Mouse (Mus musculus): ENCODE data around the gene Sppl2c.

- TF ChIP-seq ETS1 (IDR thresholded peaks at IDR 0.05; ENCODE audit: low read depth, low read length) (no peak), CTCF (IDR thresholded peaks at IDR 0.05 in 2 of 3, conservative IDR thresholded peaks at IDR 0.05 in 1 of 3; ENCODE audit: control insufficient read depth in 1 of 3, insufficient read depth in 1 of 3, low read depth in 2 of 3, low read length in 3 of 3, poor library complexity in 1 of 3, severe bottlenecking in 1 of 3) (no peak), NELFE (IDR thresholded peaks at IDR 0.05; ENCODE audit: low read depth, low read length) (no peak), EP300 (IDR thresholded peaks at IDR 0.05; ENCODE audit: low read depth in 1 of 2, low read length in 2 of 2) (no peak), USF1 (IDR thresholded peaks at IDR 0.05; ENCODE audit: low read depth, low read length) (no peak)
These were observed 25.0 kb upstream of the Sppl2c start for GRCm38 (mm10) chr11:104161153-104161552.

Measured in MEL (cell line).